Mouse (Mus musculus) myocyte (in vitro differentiated cells): Measurements from ENCODE around the gene Mycl.

Experiments
- POLR2A ChIP-seq: IDR thresholded peaks from one replicate; pipeline ENCODE4 v1.6.1; 2011; ENCODE audit warnings: low read depth, mild to moderate bottlenecking, control low read depth, moderate library complexity; ENCODE audit not compliant: insufficient read length
- TCF12 ChIP-seq: IDR thresholded peaks from one replicate; pipeline ENCODE4 v1.6.1; 2011; ENCODE audit warnings: mild to moderate bottlenecking, control low read depth; ENCODE audit not compliant: poor library complexity, insufficient read depth, severe bottlenecking

DNA sequence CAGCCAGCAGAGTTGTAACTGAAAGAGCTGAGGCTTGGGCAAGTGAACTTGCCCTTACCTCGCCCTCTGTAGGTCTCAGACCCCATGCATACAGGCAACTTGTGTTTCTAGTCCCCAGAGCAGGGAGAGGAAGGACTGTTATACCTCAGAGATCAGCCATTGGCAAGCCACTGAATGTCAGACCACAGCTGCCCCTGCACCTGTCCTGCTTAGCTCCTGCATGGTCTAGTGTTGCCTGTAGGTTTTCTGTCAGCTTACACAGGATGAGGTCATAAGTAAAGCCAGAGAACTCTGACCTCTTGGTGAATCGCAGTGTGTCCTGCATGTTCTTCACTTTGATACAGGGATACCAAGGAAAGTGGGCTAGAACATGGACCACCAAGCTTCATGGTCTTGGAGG, 39.4 kb downstream of the Mycl start:
- TF ChIP-seq TCF12 (peak; percentile 93), POLR2A (no peak)
